Mouse (Mus musculus) liver, adult 2 months (tissue): ENCODE results near the gene LTO1. TPM values are rescaled to one million over a fixed set of nuclear protein-coding genes. Genes with fewer than 3 reads are reported as not detected.

Source experiments
- DNase-seq: peaks from one replicate; pipeline ENCODE4 v3.0.0-alpha.2; 2011; ENCODE audit warnings: low read depth, low spot score; ENCODE audit errors: extremely low read depth
- H3K27ac ChIP-seq: fragments of 200-500 bp; replicated peaks from 2 replicates; pipeline ENCODE4 v1.5.1; 2012; ENCODE audit warnings: low read depth, mild to moderate bottlenecking, control low read depth, inconsistent platforms, low read length; ENCODE audit not compliant: insufficient read depth
- H3K27me3 ChIP-seq: fragments of 200-500 bp; 2 replicates; pipeline ENCODE4 v1.6.1; 2012; ENCODE audit warnings: mild to moderate bottlenecking, moderate library complexity, low read length, inconsistent platforms; ENCODE audit not compliant: control insufficient read depth, insufficient read depth
- H3K36me3 ChIP-seq: fragments of 200-500 bp; 2 replicates; pipeline ENCODE4 v1.6.1; 2012; ENCODE audit warnings: low read length, inconsistent platforms; ENCODE audit not compliant: control insufficient read depth, insufficient read depth
- H3K4me1 ChIP-seq: fragments of 200-500 bp; 2 replicates; pipeline ENCODE4 v1.6.1; 2011; ENCODE audit warnings: low read length; ENCODE audit not compliant: control insufficient read depth, insufficient read depth
- H3K4me3 ChIP-seq: fragments of 200-500 bp; 2 replicates; pipeline ENCODE4 v1.5.1; 2011; ENCODE audit warnings: low read depth, mild to moderate bottlenecking, control low read depth, low read length, moderate library complexity; ENCODE audit not compliant: insufficient read depth
- H3K79me2 ChIP-seq: fragments of 200-500 bp; 2 replicates; pipeline ENCODE4 v1.6.1; 2012; ENCODE audit warnings: inconsistent platforms, mild to moderate bottlenecking, low read length, moderate library complexity; ENCODE audit not compliant: control insufficient read depth, insufficient read depth
- H3K9ac ChIP-seq: fragments of 200-500 bp; 2 replicates; pipeline ENCODE4 v1.6.1; 2012; ENCODE audit warnings: low read depth, mild to moderate bottlenecking, control low read depth, inconsistent platforms, low read length
- CTCF ChIP-seq: fragments of 200-500 bp; IDR thresholded peaks from 2 replicates; pipeline ENCODE4 v1.5.1; 2011; ENCODE audit warnings: low read depth, low read length, control low read depth
- POLR2A ChIP-seq: fragments of 200-500 bp; IDR thresholded peaks from 2 replicates; pipeline ENCODE4 v1.6.1; 2011; ENCODE audit warnings: low read length, control low read depth; ENCODE audit not compliant: insufficient read depth; ENCODE audit errors: extremely low read depth
- WGBS: fragments of 180-500 bp; shearing (Covaris S2); methylation state at CpG from one replicate; pipeline ENCODE4 v1.1.7; 2018; 5-methylcytosine and 5-hydroxymethylcytosine counted together
- polyA plus RNA-seq: library from polyadenylated mRNA; depleted of rRNA; stranded (reverse); fragments of >200 nt; gene quantifications from 2 replicates; pipeline ENCODE4 v1.2.3, GENCODE M21; 2012; rRNA removed
- total RNA-seq: library from RNA; depleted of rRNA; stranded (reverse); fragments of >200 nt; gene quantifications from 2 replicates; pipeline ENCODE4 v1.2.3, GENCODE M21; 2014; rRNA removed

The LTO1 gene
- total RNA-seq (8.9 and 10.6 TPM in 2 replicates), polyA plus RNA-seq (10.1 and 11.2 TPM in 2 replicates)

DNA sequence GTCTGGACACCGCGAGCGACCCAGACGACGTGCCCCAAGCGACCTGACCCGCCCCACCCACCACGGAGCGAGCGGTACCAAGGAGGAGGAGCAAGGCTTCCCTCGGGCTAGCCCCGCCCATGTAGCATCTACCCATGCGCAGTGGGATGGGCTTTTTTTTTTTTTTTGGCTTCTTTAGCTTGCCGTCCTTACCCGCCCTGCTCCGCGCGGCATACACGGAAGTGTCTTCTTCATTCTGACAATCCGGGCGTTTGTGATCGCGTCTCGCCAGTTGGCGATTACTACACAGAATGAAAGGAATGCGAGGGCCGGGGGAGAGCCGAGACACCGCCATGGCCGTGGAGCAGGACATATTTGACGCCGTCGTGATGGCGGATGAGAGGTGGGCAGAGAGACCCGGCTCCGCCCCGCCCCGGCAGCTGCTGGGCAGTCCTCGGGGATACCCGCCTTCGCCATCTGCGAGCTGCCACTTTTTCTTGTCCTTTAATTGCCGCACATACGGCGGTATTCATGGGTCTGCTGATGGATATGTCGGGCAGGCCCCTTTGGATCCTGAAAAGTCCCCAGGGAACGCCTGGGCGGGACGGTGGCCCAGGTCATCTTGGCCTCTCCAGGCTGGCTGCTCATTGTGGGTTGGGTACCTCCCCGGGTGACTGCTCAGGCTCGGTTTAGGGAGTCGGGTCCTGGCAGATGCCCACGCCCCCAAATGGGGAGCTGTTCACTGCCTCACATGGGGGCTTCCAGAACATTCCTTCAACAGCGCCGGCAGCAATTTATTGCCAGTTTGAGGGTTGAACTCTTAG is at the start of gene LTO1:
TSS of gene LTO1 (plus strand) at position 153 of the 803 bp plus-strand sequence.
- Histone ChIP-seq H3K36me3 (0 out of 2 replicates have a peak, but pooled peaks cover 2% of the 10 kb centered on the region), H3K4me1 (peaks cover 7% of the 10 kb centered on the region), H3K27me3 (no peaks in the 10 kb centered on the region), H3K27ac (peak within 1 kb of the TSS; percentile 42), H3K79me2 (peaks cover 7% of the 10 kb centered on the region; the same call in 1 of the 2 replicates), H3K4me3 (peak within 1 kb of the TSS; percentile 86), H3K9ac (peak within 1 kb of the TSS; percentile 81)
- DNase-seq: peak; percentile 83
- 2% methylated on average over 55 of the region's 55 CpGs for WGBS
- TF ChIP-seq POLR2A (0 out of 2 replicates have a peak, but pooled peaks have one; percentile 35), CTCF (no peak)

DNA sequence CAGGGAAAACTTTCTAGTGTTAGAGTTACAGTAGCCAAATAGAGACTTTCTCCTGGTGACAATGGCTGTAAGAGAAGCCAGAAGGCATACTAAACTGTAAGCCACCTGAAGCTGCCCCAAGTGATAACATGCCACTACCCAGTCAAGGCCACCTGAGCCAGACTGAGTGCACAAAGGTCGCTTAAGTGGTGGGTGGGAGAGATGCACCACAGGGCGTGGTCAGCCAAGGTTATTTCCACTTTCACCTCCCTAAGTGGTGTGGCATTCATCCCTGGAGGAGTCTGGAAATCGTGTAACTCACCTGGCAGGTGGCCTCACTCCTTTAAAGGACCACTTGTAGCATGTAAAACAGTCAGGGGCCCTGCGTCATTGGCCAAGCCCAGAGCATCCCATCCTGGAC is 47.7 kb upstream of the LTO1 start:
- TF ChIP-seq CTCF: no peak
- no peak for TF ChIP-seq POLR2A
- Histone ChIP-seq H3K4me1 (no peaks in the 10 kb centered on the region), H3K27ac (no peak overlapping the region), H3K27me3 (peaks cover 16% of the 10 kb centered on the region), H3K9ac (no peak overlapping the region), H3K79me2 (no peaks in the 10 kb centered on the region), H3K36me3 (no peaks in the 10 kb centered on the region), H3K4me3 (no peak overlapping the region)
- 54% methylated on average over 4 of the region's 4 CpGs for WGBS
- DNase-seq: no peak

DNA sequence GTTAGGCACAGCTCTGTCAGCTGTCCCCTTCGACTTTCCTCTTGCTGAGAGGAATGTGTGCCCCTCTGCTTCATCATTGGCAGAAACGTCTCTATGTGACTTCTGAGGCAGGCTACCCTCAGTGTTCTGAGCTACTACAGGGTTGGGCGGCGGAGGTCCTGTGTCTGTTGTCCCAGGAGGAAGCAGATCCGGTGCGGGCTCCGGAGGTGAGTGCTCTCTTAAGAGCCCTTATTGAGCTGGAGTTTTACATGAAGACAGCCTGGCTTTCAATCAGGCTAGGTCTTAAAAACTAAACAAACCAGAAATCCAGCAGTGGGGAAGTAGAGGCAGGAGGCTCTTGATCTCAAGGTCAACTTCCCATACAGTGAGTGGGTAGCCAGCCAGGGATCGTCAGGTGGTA is 47.3 kb upstream of the LTO1 start:
- Histone ChIP-seq H3K36me3 (no peaks in the 10 kb centered on the region), H3K9ac (no peak overlapping the region), H3K79me2 (no peaks in the 10 kb centered on the region), H3K27me3 (peaks cover 13% of the 10 kb centered on the region; the same call in 1 of the 2 replicates), H3K4me1 (no peaks in the 10 kb centered on the region), H3K4me3 (no peak overlapping the region), H3K27ac (no peak overlapping the region)
- 73% methylated on average over 8 of the region's 8 CpGs for WGBS
- DNase-seq: no peak
- TF ChIP-seq POLR2A: no peak

DNA sequence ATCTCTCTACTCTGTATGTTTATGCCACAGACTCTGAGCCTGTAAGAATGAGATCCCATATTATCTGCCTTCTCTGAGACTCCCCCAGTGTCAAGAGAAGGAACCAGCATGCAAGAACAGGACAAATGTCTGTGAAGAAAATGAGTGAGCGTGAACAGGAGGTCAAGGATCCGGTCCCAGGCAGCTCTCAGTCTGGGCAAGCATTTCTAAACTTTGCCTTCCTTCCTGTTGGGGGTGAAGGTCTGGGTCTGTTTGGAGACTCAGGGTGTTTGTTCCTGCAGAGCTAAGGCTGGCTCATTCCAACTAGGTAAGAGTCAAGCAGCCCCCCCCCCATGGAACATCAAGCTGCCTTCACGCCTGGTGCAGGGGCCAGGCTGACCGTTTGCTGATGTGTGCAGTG is 42.5 kb upstream of the LTO1 start:
- Histone ChIP-seq H3K27me3 (no peaks in the 10 kb centered on the region), H3K9ac (no peak overlapping the region), H3K4me1 (no peaks in the 10 kb centered on the region), H3K36me3 (no peaks in the 10 kb centered on the region), H3K79me2 (no peaks in the 10 kb centered on the region), H3K4me3 (no peak overlapping the region), H3K27ac (peak overlapping the region; percentile 35)
- no peak for TF ChIP-seq CTCF
- no peak for TF ChIP-seq POLR2A
- DNase-seq: peak; percentile 13
- 70% methylated on average over 4 of the region's 4 CpGs for WGBS

DNA sequence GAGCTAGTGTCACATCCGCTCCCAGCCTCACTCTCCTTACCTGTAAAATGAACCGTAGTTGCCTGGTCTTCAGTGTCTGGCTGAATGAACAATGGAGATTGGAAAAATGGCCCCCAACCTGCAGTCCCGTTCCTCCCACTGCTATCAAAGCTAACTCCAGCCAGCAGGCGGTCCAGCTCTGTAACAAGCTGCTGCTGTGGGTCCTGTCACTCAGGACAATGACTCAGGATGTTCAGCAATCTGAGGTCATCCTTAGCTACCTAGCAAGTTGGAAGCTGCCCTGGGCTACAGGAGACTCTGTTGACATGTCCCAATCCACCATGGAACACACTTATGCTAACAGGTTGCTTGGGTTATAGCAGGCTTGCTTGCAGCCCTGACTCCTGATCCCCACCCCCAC is 41.7 kb upstream of the LTO1 start:
- Histone ChIP-seq H3K9ac (no peak overlapping the region), H3K27ac (0 out of 2 replicates have a peak overlapping the region, but pooled peaks have one; percentile 35), H3K27me3 (no peaks in the 10 kb centered on the region), H3K36me3 (no peaks in the 10 kb centered on the region), H3K4me3 (no peak overlapping the region), H3K79me2 (no peaks in the 10 kb centered on the region), H3K4me1 (no peaks in the 10 kb centered on the region)
- 79% methylated on average over 4 of the region's 4 CpGs for WGBS
- no peak for DNase-seq
- TF ChIP-seq POLR2A (no peak), CTCF (no peak)

DNA sequence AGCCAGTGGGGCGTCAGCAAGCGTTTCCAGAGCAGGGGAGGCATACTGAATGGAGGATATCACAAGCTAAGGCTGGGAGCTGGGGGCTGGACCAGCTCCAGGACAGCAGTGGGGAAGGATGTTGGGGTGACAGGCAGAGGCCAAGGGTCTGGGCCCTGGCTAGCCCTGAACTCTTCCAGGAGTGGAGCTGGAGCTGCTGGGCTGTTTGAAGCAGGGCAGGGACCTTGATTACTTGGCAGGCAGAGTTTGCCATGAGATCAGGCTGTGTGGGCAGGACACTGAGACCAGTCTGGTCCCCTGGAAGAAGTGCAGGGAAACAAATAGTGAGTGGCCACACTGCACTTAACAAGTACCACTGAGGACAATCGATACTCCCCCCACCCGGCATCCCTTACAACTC is 40.7 kb upstream of the LTO1 start:
- no peak for TF ChIP-seq CTCF
- no peak for TF ChIP-seq POLR2A
- H3K4me3 ChIP-seq: no peak overlapping the region
- WGBS: 57% methylated on average over 4 of the region's 4 CpGs
- DNase-seq: no peak
- no peaks in the 10 kb centered on the region for H3K79me2 ChIP-seq
- H3K4me1 ChIP-seq: no peaks in the 10 kb centered on the region
- H3K9ac ChIP-seq: no peak overlapping the region
- H3K27me3 ChIP-seq: no peaks in the 10 kb centered on the region
- H3K36me3 ChIP-seq: no peaks in the 10 kb centered on the region
- H3K27ac ChIP-seq: no peak overlapping the region
